Mouse (Mus musculus) kidney, postnatal 14 days (tissue): Measurements from ENCODE around the gene Nup88.
A peak's percentile ranks its signal among the peaks of the same experiment; 100 is the strongest.

ENCODE experiments used
- DNase-seq: peaks from one replicate; pipeline ENCODE4 v3.0.0; 2022; ENCODE audit warnings: mixed read lengths

The Nup88 gene

GRCm38 (mm10) chr11:70969821-70970559 is at the start of gene Nup88, which contains the start of gene Rpain:
Gene Nup88, minus strand, starts transcription at chr11:70969973.
Gene Rpain, plus strand, starts transcription at chr11:70970213.
- DNase-seq = peak; percentile 96

GRCm38 (mm10) chr11:71018416-71019200 is 48.8 kb upstream of the Nup88 start:
- peak; percentile 8 for DNase-seq

GRCm38 (mm10) chr11:71017051-71017450 is 47.3 kb upstream of the Nup88 start:
- DNase-seq = no peak

- no peak for DNase-seq
Measured at GRCm38 (mm10) chr11:71012743-71013142, 43.0 kb upstream of the Nup88 start.

GRCm38 (mm10) chr11:71008321-71008720 is 38.5 kb upstream of the Nup88 start:
- DNase-seq = no peak

- DNase-seq = no peak
Measured at GRCm38 (mm10) chr11:71007831-71008230, 38.1 kb upstream of the Nup88 start.

- DNase-seq = no peak
Measured at GRCm38 (mm10) chr11:71007026-71007425, 37.3 kb upstream of the Nup88 start.

GRCm38 (mm10) chr11:71005046-71005445 is 35.3 kb upstream of the Nup88 start:
- no peak for DNase-seq

GRCm38 (mm10) chr11:71004316-71004773 is 34.6 kb upstream of the Nup88 start, which contains the start of gene Dhx33:
Gene Dhx33, minus strand, starts transcription at chr11:71004437.
- peak; percentile 98 for DNase-seq

GRCm38 (mm10) chr11:71003611-71004315 is 34.0 kb upstream of the Nup88 start:
- DNase-seq = peak; percentile 34

- no peak for DNase-seq
Measured at GRCm38 (mm10) chr11:71001167-71001566, 31.4 kb upstream of the Nup88 start.

- peak; percentile 95 for DNase-seq
Measured at GRCm38 (mm10) chr11:70982557-70983228, 12.9 kb upstream of the Nup88 start, which contains the start of gene C1qbp. Gene C1qbp, minus strand, starts transcription at chr11:70983026.

- DNase-seq = no peak
Measured at GRCm38 (mm10) chr11:70982030-70982429, 12.3 kb upstream of the Nup88 start.

GRCm38 (mm10) chr11:70980751-70981510 is 11.2 kb upstream of the Nup88 start:
- DNase-seq = no peak

- no peak for DNase-seq
Measured at GRCm38 (mm10) chr11:70980232-70980631, 10.5 kb upstream of the Nup88 start.

- DNase-seq = no peak
Measured at GRCm38 (mm10) chr11:70977293-70977692, 7.5 kb upstream of the Nup88 start.

- no peak for DNase-seq
Measured at GRCm38 (mm10) chr11:70975193-70975592, 5.4 kb upstream of the Nup88 start.

GRCm38 (mm10) chr11:70973947-70974346 is 4.2 kb upstream of the Nup88 start:
- DNase-seq = peak; percentile 10

GRCm38 (mm10) chr11:70972586-70972985 is 2.8 kb upstream of the Nup88 start:
- DNase-seq = no peak

GRCm38 (mm10) chr11:70970560-70971540 is 1.1 kb upstream of the Nup88 start:
- DNase-seq = no peak
